Mouse (Mus musculus) thymus, postnatal 0 days (tissue): ENCODE data around the gene Zfp108. TPM values are rescaled to one million over a fixed set of nuclear protein-coding genes. Genes with fewer than 3 reads are reported as not detected.

Experiments used
- polyA plus RNA-seq: library from polyadenylated mRNA; unstranded; fragments of >200 nt; fragmentation: Nextera tagmentation; extraction: Ambion mirVana; gene quantifications from 2 replicates; pipeline ENCODE4 v1.2.1, GENCODE M21; 2015

Zfp108 gene
- polyA plus RNA-seq, 1 experiment from 2014 or later = 0.85 TPM

Other genes with a start within 250 kb of the Zfp108 start
- not detected in 2 replicates for gene Vmn1r183, start 201.5 kb upstream of the Zfp108 start, polyA plus RNA-seq
- gene Zfp180, start 172.9 kb upstream of the Zfp108 start, polyA plus RNA-seq = 17.6 and 19.3 TPM in 2 replicates
- 1.3 and 2.2 TPM in 2 replicates for gene Zfp112, start 142.5 kb upstream of the Zfp108 start, polyA plus RNA-seq
- 10.5 and 11.6 TPM in 2 replicates for gene Zfp235, start 120.6 kb upstream of the Zfp108 start, polyA plus RNA-seq
- 0.98 and 1.2 TPM in 2 replicates for gene Zfp114, start 79.7 kb upstream of the Zfp108 start, polyA plus RNA-seq
- gene Zfp111, start 43.4 kb upstream of the Zfp108 start, polyA plus RNA-seq = 1.9 and 3.0 TPM in 2 replicates
- 1.7 and 2.4 TPM in 2 replicates for gene Zfp109, start 17.2 kb upstream of the Zfp108 start, polyA plus RNA-seq
- 3.9 and 5.0 TPM in 2 replicates for gene Zfp93, start 15.6 kb downstream of the Zfp108 start, polyA plus RNA-seq
- 26.2 and 26.8 TPM in 2 replicates for gene Zfp61, start 46.4 kb downstream of the Zfp108 start, polyA plus RNA-seq
- gene Zfp94, start 61.9 kb downstream of the Zfp108 start, polyA plus RNA-seq = 4.6 and 5.5 TPM in 2 replicates
- not detected in 2 replicates for gene Tescl, start 79.1 kb downstream of the Zfp108 start, polyA plus RNA-seq
- 0.05 TPM in 1 of 2 replicates, not detected in the other for gene Lypd5, start 94.4 kb downstream of the Zfp108 start, polyA plus RNA-seq
- 105 and 120 TPM in 2 replicates for gene Kcnn4, start 115.5 kb downstream of the Zfp108 start, polyA plus RNA-seq
- gene Smg9, start 144.8 kb downstream of the Zfp108 start, polyA plus RNA-seq = 30.2 and 33.3 TPM in 2 replicates
- gene Irgc1, start 197.5 kb downstream of the Zfp108 start, polyA plus RNA-seq = 0.18 and 0.22 TPM in 2 replicates
- gene Plaur, start 207.7 kb downstream of the Zfp108 start, polyA plus RNA-seq = 3.0 and 3.4 TPM in 2 replicates
- gene Cadm4, start 227.2 kb downstream of the Zfp108 start, polyA plus RNA-seq = 0.71 and 0.83 TPM in 2 replicates